ENCODE assay signal across 8 mouse cellular contexts in genomic region chr2:93068942-93069341, GRCm38 (mm10). TPM values are rescaled to one million over a fixed set of nuclear protein-coding genes. Genes with fewer than 3 reads are reported as not detected.
A peak's percentile ranks its signal among the peaks of the same experiment; 100 is the strongest.
DNase-seq lines count a peak whose midpoint lies in the region.

No protein-coding gene starts in this region.

- no peak overlapping the region for H3K27ac ChIP-seq in hindbrain, embryonic 10.5 days

- WGBS in hindbrain, embryonic 10.5 days = 37% methylated on average over 2 of the region's 2 CpGs

- DNase-seq in adrenal gland, adult (ENCODE audit: inconsistent age in 2 of 2, low spot score in 1 of 2) = peak; percentile 31 to 80
- DNase-seq in adrenal gland, postnatal 4 days (ENCODE audit: low spot score in 2 of 2) = no peak
- peak; percentile 49 to 53 for DNase-seq in left cerebral cortex, postnatal 25 days (ENCODE audit: low spot score in 2 of 2)
- DNase-seq in left cerebral cortex, adult 8-10 months (ENCODE audit: low spot score in 2 of 2) = no peak
- peak; percentile 35 for DNase-seq in cerebellum, adult 11 months
- DNase-seq in hindbrain, embryonic 10.5 days (ENCODE audit: low spot score) = peak; percentile 49
- peak; percentile 42 for DNase-seq in naive thymus-derived CD4-positive, alpha-beta T cell, adult 2 months (ENCODE audit: low read depth)
- DNase-seq in ovary, postnatal 36 days (ENCODE audit: low spot score) = no peak

- no peak overlapping the region for H3K4me3 ChIP-seq in hindbrain, embryonic 10.5 days

- intact Hi-C loops in left cerebral cortex, postnatal 25 days (cut with DNase I) = loop anchor here (1.0 to 5.0 kb wide), 3 partner anchors 120 to 403 kb away; no protein-coding TSS in a partner anchor

- no peaks in the 10 kb centered on the region for H3K9me3 ChIP-seq in hindbrain, embryonic 10.5 days

- peaks cover 8% of the 10 kb centered on the region; the same call in 1 of the 2 replicates for H3K27me3 ChIP-seq in hindbrain, embryonic 10.5 days (ENCODE audit: insufficient read depth, poor library complexity, severe bottlenecking)

- H3K4me1 ChIP-seq in hindbrain, embryonic 10.5 days (replicated peaks) = peaks cover 16% of the 10 kb centered on the region; the same call in 1 of the 2 replicates

- no peaks in the 10 kb centered on the region for H3K36me3 ChIP-seq in hindbrain, embryonic 10.5 days

RNA-seq across cellular contexts. Expression of gene Prdm11, which starts 23.0 kb away (rescaled TPM):
- total RNA-seq in adrenal gland, postnatal 4 days (2021) = 10 to 100 TPM; 59.3 to 65.4 TPM
- total RNA-seq in left cerebral cortex, postnatal 25 days (2021) = 10 to 100 TPM; 21.7 to 25.8 TPM
- total RNA-seq in left cerebral cortex, adult 8-10 months (2022) = 10 to 100 TPM; 21.0 to 22.5 (median 21.5) TPM
- polyA plus RNA-seq in hindbrain, embryonic 10.5 days (2016; fragmentation: Nextera tagmentation; extraction: Ambion mirVana) = 2.1 and 2.3 TPM in 2 replicates

Comparison
In these comparisons a context has a peak if more than half of its experiments do, and no peak if none do; other contexts are left out.
1. DNase-seq: peak in adrenal gland, adult (2 of 2), left cerebral cortex, postnatal 25 days (2 of 2), cerebellum, adult 11 months (single experiment), hindbrain, embryonic 10.5 days (single experiment) and naive thymus-derived CD4-positive, alpha-beta T cell, adult 2 months (single experiment); none in adrenal gland, postnatal 4 days (0 of 2), left cerebral cortex, adult 8-10 months (0 of 2) and ovary, postnatal 36 days (single experiment).